Mouse (Mus musculus) left cerebral cortex, postnatal 36 days (tissue): ENCODE results near the gene Cdkn1a. TPM values are rescaled to one million over a fixed set of nuclear protein-coding genes. Genes with fewer than 3 reads are reported as not detected.

Source experiments
- DNase-seq, 2 experiments: peaks; one replicate each; pipeline ENCODE4 v3.0.0; 2021 to 2022; ENCODE audit warnings: low spot score in 2 of 2, mixed read lengths in 1 of 2
- intact Hi-C: fragments of 180-260 bp; cut with DNase I; formaldehyde crosslinking; loops from one replicate; pipeline ENCODE4 v1.15.1; 2025
- total RNA-seq, 2 experiments: library from RNA; stranded (reverse); gene quantifications; 2 replicates each; pipeline ENCODE4 v1.2.3; 2021

Gene Cdkn1a
- total RNA-seq, 2 experiments from 2014 or later, result 27.0 to 40.0 TPM

DNA sequence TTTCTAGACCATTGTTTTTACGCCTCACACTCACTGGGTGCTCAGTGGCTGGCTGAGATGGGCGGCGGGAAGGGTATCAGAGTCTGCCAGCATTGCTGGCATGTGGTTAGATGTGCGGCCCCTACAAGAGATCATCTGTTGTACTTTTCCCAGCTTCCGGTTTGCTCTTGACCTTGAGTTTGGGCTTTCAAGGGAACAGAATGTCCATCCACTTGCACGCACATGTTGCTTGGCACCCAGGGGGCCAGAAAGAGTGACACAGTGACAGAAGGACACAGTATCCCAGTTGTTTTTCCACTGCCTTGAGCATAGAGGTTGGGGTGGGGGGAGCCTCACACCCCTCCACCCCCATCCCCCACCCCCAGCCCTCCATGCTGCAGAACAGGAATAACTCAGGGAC, 57.0 kb downstream of the Cdkn1a start:
- intact Hi-C loops, result no loop called here

DNA sequence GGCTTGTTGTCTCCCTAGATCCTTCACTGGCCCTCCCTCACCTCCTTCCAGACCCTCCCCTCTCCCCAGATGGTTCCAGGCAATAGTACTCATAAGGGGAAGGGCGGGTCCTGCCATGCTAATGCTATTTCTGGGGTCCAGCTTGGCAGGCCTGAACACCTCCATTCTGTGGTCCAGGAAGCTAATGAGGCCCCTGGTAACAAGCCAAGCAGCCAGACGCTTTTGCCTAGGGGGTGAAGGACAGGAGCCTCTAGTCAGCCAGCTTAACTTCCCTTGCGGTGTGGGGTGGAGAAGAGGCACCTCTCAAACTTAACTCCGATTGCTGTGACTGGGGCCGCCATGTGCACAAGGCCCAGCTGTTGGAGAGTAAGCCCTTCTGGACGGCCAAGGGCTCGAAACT, 59.0 kb downstream of the Cdkn1a start:
- no peak for DNase-seq
- intact Hi-C loops, result no loop called here

More for the DNA sequence above, 57.0 kb downstream of the Cdkn1a start:
- no peak for DNase-seq

Other genes starting within 250 kb of the Cdkn1a start
- gene Pnpla1, start 232.6 kb upstream of the Cdkn1a start, total RNA-seq, result 1 to 10 TPM in 1 of 2 experiments, under 1 TPM in 1; 0.66 to 1.4 TPM
- gene 4930539E08Rik, start 175.7 kb upstream of the Cdkn1a start, total RNA-seq, result 10 to 100 TPM; 12.2 to 15.4 TPM
- gene Pxt1, start 147.1 kb upstream of the Cdkn1a start, total RNA-seq, result not detected
- gene Kctd20, start 139.0 kb upstream of the Cdkn1a start, total RNA-seq, result 10 to 100 TPM; 72.8 to 77.6 TPM
- gene Stk38, start 83.0 kb upstream of the Cdkn1a start, total RNA-seq, result 10 to 100 TPM; 35.0 to 62.2 TPM
- gene Srsf3, start 58.3 kb upstream of the Cdkn1a start, total RNA-seq, result 100 to 1,000 TPM; 101 to 118 TPM
- gene Rab44, start 23.2 kb downstream of the Cdkn1a start, total RNA-seq, result under 1 TPM in 1 of 2 experiments, not detected in 1; 0.52 TPM
- gene Cpne5, start 147.2 kb downstream of the Cdkn1a start, total RNA-seq, result 100 to 1,000 TPM; 146 to 155 TPM
- 10 to 100 TPM; 16.7 to 19.0 TPM for gene Ppil1, start 173.2 kb downstream of the Cdkn1a start, total RNA-seq
- gene BC004004, start 177.8 kb downstream of the Cdkn1a start, total RNA-seq, result 10 to 100 TPM; 78.1 to 94.7 TPM
- 1 to 10 TPM; 1.1 to 1.3 TPM for gene Pi16, start 226.7 kb downstream of the Cdkn1a start, total RNA-seq